Mouse (Mus musculus) natural killer cell, adult 2 months (primary cell): ENCODE results near the gene Ambra1.

Experiments used
- DNase-seq, 2 experiments: peaks; one replicate each; pipeline ENCODE4 v3.0.0; 2022; ENCODE audit warnings: low spot score in 2 of 2

Ambra1 gene

GRCm38 (mm10) chr2:91959544-91960410, 229.8 kb downstream of the Ambra1 start:
- no peak for DNase-seq

- DNase-seq = no peak
Measured at GRCm38 (mm10) chr2:91960459-91960858, 230.5 kb downstream of the Ambra1 start.

GRCm38 (mm10) chr2:91961901-91962761, 232.2 kb downstream of the Ambra1 start:
- DNase-seq = peak in 1 of 2 experiments; percentile 32

GRCm38 (mm10) chr2:91962864-91963401, 233.0 kb downstream of the Ambra1 start:
- DNase-seq = peak in 1 of 2 experiments; percentile 23

GRCm38 (mm10) chr2:91963443-91963932, 233.6 kb downstream of the Ambra1 start:
- peak; percentile 94 to 96 for DNase-seq

- peak; percentile 24 to 34 for DNase-seq
Measured at GRCm38 (mm10) chr2:91964610-91965204, 234.8 kb downstream of the Ambra1 start.

- peak; percentile 66 to 70 for DNase-seq
Measured at GRCm38 (mm10) chr2:91965417-91965816, 235.5 kb downstream of the Ambra1 start.

GRCm38 (mm10) chr2:91966367-91966766, 236.4 kb downstream of the Ambra1 start:
- DNase-seq = no peak

GRCm38 (mm10) chr2:91967962-91968361, 238.0 kb downstream of the Ambra1 start:
- DNase-seq = no peak
